Mouse (Mus musculus) kidney, adult 8-10 months (tissue): ENCODE results near the gene Tas1r2.
A peak's percentile ranks its signal among the peaks of the same experiment; 100 is the strongest.

Experiments used
- DNase-seq, 2 experiments: peaks; one replicate each; pipeline ENCODE4 v3.0.0; 2022

Gene Tas1r2

DNA sequence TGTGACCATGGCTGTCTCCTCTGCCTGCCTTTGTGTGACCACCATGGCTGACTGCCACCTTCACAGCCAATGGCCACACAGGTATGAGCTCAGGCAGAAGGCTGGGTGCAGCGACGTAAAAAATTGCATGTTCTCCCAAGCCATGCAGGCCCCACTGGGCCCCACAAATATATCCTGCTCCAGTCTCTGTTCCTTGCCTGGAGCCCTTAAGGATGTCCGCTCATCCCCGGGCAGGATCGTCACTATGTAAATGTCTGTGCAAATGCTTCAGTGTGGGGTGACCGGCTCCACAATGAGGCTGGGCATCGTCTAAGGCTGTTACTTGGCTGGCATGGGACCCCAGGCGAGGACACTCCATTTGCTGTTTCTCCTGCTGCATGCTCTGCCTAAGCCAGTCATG, at the start of gene Tas1r2:
TSS of gene Tas1r2 (plus strand) at position 301 of the 400 bp plus-strand sequence.
- DNase-seq, result no peak

DNA sequence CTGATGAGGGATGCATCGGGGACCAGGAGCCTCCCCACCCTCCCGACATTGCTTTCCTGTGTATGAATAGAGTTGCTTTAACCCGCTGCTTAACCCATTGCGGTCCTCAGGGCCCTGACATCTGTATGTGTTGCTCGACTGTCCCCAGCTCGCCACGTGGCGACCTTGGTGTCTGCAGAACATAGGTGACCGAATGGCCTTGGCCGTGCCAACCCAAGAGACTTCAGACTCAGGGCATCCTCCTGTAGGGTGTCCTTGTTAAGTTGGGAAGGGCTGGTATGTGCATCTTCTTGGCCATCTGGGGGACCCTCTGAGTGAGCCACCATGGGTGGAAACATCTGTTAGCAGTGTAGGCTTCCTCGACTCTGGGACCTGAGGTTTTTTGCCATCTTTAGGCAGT, 48.1 kb upstream of the Tas1r2 start:
- no peak for DNase-seq

DNA sequence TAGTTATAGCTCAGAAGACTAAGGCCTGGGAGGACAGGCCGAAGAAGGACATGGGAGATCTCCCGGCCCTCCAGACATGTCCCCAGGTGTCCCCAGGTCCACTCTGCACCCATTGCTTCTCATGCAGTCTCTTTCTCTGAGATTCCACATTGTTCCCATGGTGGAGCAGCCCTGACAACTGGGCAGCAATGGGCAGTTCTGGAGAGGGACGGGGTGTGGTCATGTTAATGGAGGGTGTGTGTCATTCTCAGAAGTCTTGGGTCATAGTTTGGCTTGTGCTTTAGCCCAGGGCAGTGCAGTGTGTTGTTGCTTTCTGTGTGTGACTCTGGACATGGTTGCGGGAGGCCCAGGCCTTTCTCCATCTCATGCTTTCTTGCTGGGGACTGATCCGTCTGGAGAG, 46.6 kb upstream of the Tas1r2 start:
- DNase-seq, result no peak

DNA sequence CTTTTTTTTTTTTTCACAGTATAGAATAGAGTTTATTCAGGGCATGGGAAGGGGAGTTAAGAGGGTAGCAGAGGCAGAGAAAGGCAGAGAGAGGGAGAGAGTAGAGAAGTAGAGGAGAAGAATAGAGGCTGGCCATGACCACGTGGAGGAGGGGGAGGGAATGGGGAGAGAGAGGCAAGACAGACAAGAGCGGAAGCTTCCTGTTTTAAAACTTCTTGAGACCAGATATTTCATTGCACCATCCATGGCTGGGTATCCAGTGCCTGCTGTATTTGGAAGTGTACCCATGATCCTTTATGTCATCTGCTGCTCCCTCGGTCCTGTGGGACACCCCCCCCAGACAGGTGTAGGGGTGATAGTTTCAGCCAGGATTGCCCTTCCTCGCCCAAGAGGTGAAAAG, 44.4 kb upstream of the Tas1r2 start:
- no peak for DNase-seq

DNA sequence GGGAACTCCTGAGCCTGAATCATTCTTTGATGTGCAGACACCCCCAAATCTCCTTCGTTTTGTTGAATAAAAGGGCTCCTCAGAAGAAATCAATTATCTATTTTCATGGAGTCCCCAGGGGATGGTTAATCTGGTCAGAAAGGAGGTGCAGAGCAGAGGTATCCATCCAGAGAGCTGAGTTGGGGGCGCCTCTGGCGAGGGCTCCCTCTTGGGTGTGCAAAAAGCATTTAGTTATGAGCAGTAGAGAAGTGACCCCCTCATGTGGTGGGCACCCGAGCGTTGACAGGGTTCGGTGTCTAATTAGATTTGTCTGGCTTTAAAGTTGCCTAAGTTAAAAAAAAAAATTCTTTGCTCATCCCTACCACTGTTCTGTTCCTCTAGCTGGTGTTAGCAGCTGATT, 42.4 kb upstream of the Tas1r2 start:
- DNase-seq, result no peak

- peak; percentile 54 to 80 for DNase-seq
Observed at GRCm38 (mm10) chr4:139611542-139611953, 41.8 kb upstream of the Tas1r2 start.

- no peak for DNase-seq
Observed at GRCm38 (mm10) chr4:139614524-139615260, 38.6 kb upstream of the Tas1r2 start.

- peak; percentile 67 for DNase-seq
Observed at GRCm38 (mm10) chr4:139616276-139617000, 36.9 kb upstream of the Tas1r2 start.

DNA sequence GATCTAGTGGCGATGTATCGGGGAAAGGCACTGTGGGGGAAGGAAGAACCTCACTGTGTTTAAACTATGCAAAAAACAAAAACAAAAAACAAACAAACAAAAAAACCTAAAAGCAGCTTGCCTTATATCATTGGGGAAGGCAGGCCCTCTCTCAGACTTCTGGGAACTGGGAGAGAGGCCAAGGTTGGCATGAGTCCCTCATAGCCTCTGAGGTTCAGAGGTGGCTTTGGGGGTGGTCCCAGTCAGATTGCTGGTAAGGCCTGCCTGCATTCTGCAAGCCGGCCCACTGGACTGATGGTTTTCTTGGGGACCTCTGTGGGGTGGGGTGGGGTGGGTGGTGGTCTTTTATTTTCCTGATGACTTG, 36.4 kb upstream of the Tas1r2 start:
- DNase-seq, result no peak

DNA sequence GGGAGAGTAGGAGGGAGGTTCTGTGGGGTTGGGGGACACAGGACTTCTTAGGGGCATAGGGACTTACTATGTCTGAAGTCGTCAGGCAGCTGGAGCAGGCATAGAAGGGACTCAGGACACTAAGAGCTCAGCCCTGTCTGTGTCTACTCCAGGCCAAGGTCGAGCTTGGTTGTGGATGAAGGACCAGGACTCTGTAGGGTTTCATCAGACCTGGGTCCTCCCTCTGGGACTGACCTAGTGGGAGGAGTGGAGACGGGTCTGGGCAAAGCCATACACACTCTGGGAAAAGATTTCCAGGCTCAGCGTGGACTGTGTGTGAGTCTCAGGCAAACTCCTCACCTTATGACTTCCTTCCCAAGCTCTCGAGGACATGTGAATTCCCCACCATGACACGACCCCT, 33.6 kb upstream of the Tas1r2 start:
- no peak for DNase-seq

- peak; percentile 93 to 97 for DNase-seq
Observed at GRCm38 (mm10) chr4:139622373-139623282, 30.7 kb upstream of the Tas1r2 start, which contains the start of gene Aldh4a1. Aldh4a1 (plus strand) TSS chr4:139622866.

GRCm38 (mm10) chr4:139623434-139624115, 29.8 kb upstream of the Tas1r2 start:
- peak in 1 of 2 experiments; percentile 48 for DNase-seq

- peak; percentile 82 to 88 for DNase-seq
Observed at GRCm38 (mm10) chr4:139624116-139624489, 29.2 kb upstream of the Tas1r2 start.

DNA sequence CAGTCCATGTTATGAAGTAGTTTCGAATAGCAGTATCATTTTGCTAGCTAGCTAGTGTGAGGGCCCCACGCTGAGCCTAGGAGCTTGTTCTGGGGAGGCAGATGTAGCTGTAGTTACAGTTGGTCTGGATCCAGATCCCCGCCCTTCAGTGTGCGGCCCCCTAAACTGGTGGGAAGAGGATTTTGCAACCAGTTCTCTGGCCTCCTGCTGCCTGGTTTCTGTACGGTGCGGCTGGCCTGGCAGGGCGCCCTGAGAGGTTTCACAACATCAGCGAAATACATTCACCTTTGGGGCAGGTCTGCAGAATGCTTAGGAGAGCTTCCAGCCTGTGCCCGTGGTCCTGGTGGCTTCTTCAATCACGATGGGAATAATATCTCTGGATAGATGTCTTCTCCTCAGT, 28.6 kb upstream of the Tas1r2 start:
- DNase-seq, result peak; percentile 86 to 89

DNA sequence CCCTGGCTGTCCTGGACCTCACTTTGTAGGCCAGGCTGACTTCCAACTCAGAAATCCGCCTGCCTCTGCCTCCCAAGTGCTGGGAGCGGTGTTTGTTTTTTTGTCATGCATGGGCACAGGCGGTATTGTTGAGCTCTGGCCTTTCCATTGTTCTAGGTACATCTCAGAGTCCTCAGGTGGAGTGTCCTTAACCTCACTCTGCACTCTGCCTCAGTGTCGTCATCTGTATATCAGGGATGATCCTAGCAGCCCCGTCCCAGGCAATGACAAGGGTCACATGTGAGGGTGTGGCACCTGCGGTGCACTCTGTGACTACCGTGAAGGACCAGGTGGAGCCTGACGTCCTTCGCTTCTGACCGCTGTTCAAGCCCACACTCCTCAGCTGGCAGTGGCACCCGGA, 26.0 kb upstream of the Tas1r2 start:
- no peak for DNase-seq

GRCm38 (mm10) chr4:139630171-139630570, 23.2 kb upstream of the Tas1r2 start:
- DNase-seq, result peak; percentile 90 to 91

DNA sequence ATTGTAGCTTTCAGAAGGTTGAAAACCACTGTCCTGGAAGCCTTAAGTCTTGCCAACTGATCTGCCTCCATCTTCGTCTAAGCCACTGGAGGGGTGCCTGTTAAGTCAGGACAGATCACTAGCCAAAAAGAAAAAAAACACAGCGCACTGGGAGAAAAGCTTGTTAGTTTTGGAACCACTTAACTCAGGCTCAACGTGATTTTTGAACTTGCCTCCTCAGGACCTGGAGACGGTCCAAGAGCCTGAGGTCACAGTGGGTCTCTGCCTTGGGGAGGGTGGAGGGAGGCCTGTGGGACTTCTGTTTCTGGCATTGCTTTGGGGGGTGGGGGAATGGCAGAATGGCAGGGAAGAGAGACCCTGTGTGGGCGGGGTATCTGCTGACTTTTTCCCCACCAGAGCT, 22.2 kb upstream of the Tas1r2 start:
- peak; percentile 56 to 57 for DNase-seq

- peak in 1 of 2 experiments; percentile 42 for DNase-seq
Observed at GRCm38 (mm10) chr4:139631569-139632253, 21.6 kb upstream of the Tas1r2 start.

DNA sequence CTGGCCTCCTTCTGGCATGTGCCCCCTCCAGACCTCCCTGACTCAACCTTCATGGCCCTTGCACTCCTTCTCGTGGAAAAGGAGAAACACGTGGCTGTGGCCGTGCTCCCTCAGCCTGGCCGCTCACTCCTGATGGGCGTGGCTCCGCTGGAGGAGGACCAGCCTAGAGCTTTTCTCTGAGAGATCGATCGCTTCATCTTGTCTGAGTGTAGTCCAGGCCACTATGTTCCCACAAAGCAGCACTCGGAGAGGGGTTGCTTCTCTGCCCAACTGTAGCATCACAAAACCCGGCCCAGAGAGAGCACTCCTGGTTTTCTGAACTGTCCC, 21.1 kb upstream of the Tas1r2 start:
- DNase-seq, result peak; percentile 55 to 67

DNA sequence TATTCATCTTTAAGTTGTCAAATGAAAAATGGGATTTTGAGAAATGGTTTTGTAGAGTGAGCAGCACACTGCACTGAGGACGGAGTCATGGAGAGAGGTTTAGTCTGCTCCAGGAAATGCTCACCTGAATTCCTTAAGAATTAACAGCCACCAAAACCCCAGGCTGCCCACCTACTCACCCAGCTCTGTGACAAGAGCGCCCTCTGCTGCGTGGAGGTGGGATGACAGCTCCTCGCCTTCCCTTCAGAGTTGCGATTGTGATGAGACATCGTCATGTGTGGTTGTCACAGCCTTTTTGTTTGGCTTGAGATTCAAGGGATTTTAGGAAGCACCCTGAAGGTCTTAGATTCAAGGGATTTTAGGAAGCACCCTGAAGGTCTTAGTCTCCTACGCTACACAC, 17.0 kb upstream of the Tas1r2 start:
- peak in 1 of 2 experiments; percentile 62 for DNase-seq

DNA sequence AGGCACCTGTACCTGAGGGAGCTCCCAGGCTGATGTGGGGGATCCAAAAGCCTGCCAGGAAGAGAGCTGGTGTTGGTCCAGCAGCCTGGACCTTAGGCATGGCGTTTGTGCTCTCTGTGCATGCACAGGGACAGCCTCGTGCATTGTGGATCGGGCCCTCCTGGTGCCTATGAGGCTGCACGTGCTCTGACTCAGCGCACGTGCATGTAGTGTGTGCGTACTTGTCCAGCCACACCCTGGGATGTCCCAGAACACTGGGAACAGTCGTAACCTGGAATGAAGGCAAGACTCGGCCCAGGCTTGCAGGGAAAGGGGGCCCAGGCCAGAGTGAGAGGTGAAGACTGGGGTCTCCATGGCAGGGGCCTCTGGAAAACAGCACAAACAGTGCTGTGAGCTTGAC, 15.5 kb upstream of the Tas1r2 start:
- no peak for DNase-seq

DNA sequence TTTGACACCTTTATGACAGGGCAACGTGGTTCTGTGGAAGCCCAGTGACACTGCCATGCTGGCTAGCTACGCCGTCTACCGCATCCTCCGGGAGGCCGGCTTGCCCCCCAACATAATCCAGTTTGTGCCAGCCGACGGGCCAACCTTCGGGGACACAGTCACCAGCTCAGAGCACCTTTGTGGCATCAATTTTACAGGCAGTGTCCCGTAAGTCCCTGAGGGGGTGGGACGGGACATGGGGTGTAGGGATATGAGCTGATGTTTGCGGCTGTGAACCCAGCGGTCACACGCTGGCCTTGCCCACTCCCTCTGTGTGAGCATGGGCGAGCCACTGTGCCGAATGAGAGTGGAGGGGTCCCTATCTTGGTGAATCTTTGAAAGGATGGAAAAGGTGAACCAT, 15.0 kb upstream of the Tas1r2 start:
- no peak for DNase-seq
